Mouse (Mus musculus) small intestine, adult 2 months (tissue): ENCODE data around the gene Recql5.

Experiments used
- CTCF ChIP-seq: fragments of 200-500 bp; IDR thresholded peaks from 2 replicates; pipeline ENCODE4 v1.5.1; 2012; ENCODE audit warnings: low read depth, mild to moderate bottlenecking, control low read depth, inconsistent platforms, low read length, moderate library complexity, mixed read lengths; ENCODE audit not compliant: insufficient replicate concordance, insufficient read length; ENCODE audit errors: extremely low read depth
- POLR2A ChIP-seq: fragments of 200-500 bp; IDR thresholded peaks from 2 replicates; pipeline ENCODE4 v1.6.1; 2012; ENCODE audit warnings: low read depth, mild to moderate bottlenecking, control low read depth, inconsistent platforms, low read length, moderate library complexity

GRCm38 (mm10) chr11:115901338-115902161, 31.7 kb downstream of the Recql5 start:
- TF ChIP-seq CTCF (no peak), POLR2A (no peak)
